In genomic region chr9:78191736-78192135, GRCm38 (mm10) we compare ENCODE assay signal across 9 mouse cellular contexts. TPM values are rescaled to one million over a fixed set of nuclear protein-coding genes. Genes with fewer than 3 reads are reported as not detected.
DNase-seq lines count a peak whose midpoint lies in the region; ATAC-seq and TF ChIP-seq lines count a peak whose summit lies in the region.
"Had no signal": no experiment of that assay in that cellular context is flagged by ENCODE, and none has a peak within 500 bp of the region (broad histone marks: within the 10 kb centered on the region; RNA-seq: fewer than 3 reads in every experiment).

No protein-coding gene starts in this region.

- TF ChIP-seq CTCF in embryonic fibroblast, embryonic 13.5 days (IDR thresholded peaks at IDR 0.05; ENCODE audit: borderline replicate concordance, insufficient read depth, low read length), result no peak

- TF ChIP-seq POLR2A in embryonic fibroblast, embryonic 13.5 days (IDR thresholded peaks at IDR 0.05; ENCODE audit: low read depth, low read length), result peak; percentile 66

- ATAC-seq in megakaryocyte progenitor cell, adult 5-6 weeks (replicated peaks; ENCODE audit: poor library complexity), result peak; percentile 79

- H3K4me3 ChIP-seq in embryonic fibroblast, embryonic 13.5 days (ENCODE audit: insufficient read depth, low read length), result peak overlapping the region; percentile 13

- DNase-seq in CD8-positive naive resting alpha-beta T cell, adult 2 months (ENCODE audit: low read depth in 2 of 2, low spot score in 2 of 2), result peak; percentile 35 to 49
- peak; percentile 86 for DNase-seq in adipocyte (ENCODE audit: low spot score)
- DNase-seq in heart, postnatal 10 days, result peak; percentile 63 to 78
- DNase-seq in kidney, postnatal 4 days, result peak; percentile 82 to 88
- DNase-seq in skeletal muscle tissue, adult 2 months (ENCODE audit: low read depth, low spot score), result peak; percentile 27
- no peak for DNase-seq in cerebellum, adult 11 months

- H3K4me1 ChIP-seq in embryonic fibroblast, embryonic 13.5 days (ENCODE audit: control insufficient read depth, insufficient read depth, low read length), result peaks cover 8% of the 10 kb centered on the region; the same call in 1 of the 2 replicates

- intact Hi-C loops in heart, postnatal 10 days (cut with DNase I), result loop anchor here (2.0 kb wide), 1 partner anchor 15 kb away; no protein-coding TSS in a partner anchor

- no peak overlapping the region for H3K27ac ChIP-seq in embryonic fibroblast, embryonic 13.5 days (ENCODE audit: insufficient read depth, low read length)

RNA-seq across cellular contexts. Expression of gene Gsta4, which starts 9.2 kb away (rescaled TPM):
- 17.4 and 36.2 TPM in 2 replicates for polyA plus RNA-seq in embryonic fibroblast, embryonic 13.5 days (2011; ENCODE audit: insufficient read length, low read depth, missing spikeins)
- total RNA-seq in heart, postnatal 10 days (2021), result 10 to 100 TPM; 57.3 to 60.8 TPM
- total RNA-seq in megakaryocyte progenitor cell, adult 5-6 weeks (2015), result 1.5 and 2.9 TPM in 2 replicates
- 2.6 and 4.9 TPM in 2 replicates for total RNA-seq in megakaryocyte progenitor cell, adult 5-6 weeks (2017)

RNA-seq across cellular contexts. Expression of gene Gsta1, which starts 38.7 kb away (rescaled TPM):
- polyA plus RNA-seq in embryonic fibroblast, embryonic 13.5 days (2011; ENCODE audit: insufficient read length, low read depth, missing spikeins), result not detected in 2 replicates
- under 1 TPM in 1 of 2 experiments, not detected in 1; 0.55 TPM for total RNA-seq in heart, postnatal 10 days (2021)
- total RNA-seq in megakaryocyte progenitor cell, adult 5-6 weeks (2015), result not detected in 2 replicates
- total RNA-seq in megakaryocyte progenitor cell, adult 5-6 weeks (2017), result not detected in 2 replicates
- total RNA-seq: left cerebral cortex, postnatal 36 days had no signal

Comparison
In these comparisons a context has a peak if more than half of its experiments do, and no peak if none do; other contexts are left out.
1. RNA of gene Gsta4, which starts 9.2 kb away (total RNA-seq): 57.3 to 60.8 TPM in heart, postnatal 10 days; 1.5 to 4.9 TPM in megakaryocyte progenitor cell, adult 5-6 weeks; every median in the first group is over 4 times any median in the second.